Mouse (Mus musculus) spleen, adult 2 months (tissue): ENCODE measurements at regions not wholly inside any gene's neighbourhood (a gene's known extent, or its start where the extent isn't known, plus 50 kb on each side); places are given as distances from the start of the nearest gene placed in this dataset.

Experiments used
- DNase-seq, 2 experiments: peaks; one replicate each; pipeline versions ENCODE4 v3.0.0 to v3.0.0-alpha.2; 2012 to 2021; ENCODE audit warnings: low spot score in 2 of 2, low read depth in 1 of 2
- H3K27ac ChIP-seq: fragments of 200-500 bp; 2 replicates; pipeline ENCODE4 v1.5.1; 2012; ENCODE audit warnings: low read length, inconsistent platforms; ENCODE audit not compliant: insufficient read depth
- H3K27me3 ChIP-seq: fragments of 200-500 bp; 2 replicates; pipeline ENCODE4 v1.6.1; 2012; ENCODE audit warnings: mild to moderate bottlenecking, moderate library complexity, low read length, inconsistent platforms; ENCODE audit not compliant: control insufficient read depth, insufficient read depth
- H3K36me3 ChIP-seq: fragments of 200-500 bp; 2 replicates; pipeline ENCODE4 v1.6.1; 2012; ENCODE audit warnings: mild to moderate bottlenecking, low read length, inconsistent platforms; ENCODE audit not compliant: control insufficient read depth, insufficient read depth
- H3K4me1 ChIP-seq: fragments of 200-500 bp; 2 replicates; pipeline ENCODE4 v1.6.1; 2011; ENCODE audit warnings: inconsistent platforms; ENCODE audit not compliant: control insufficient read depth, insufficient read depth, insufficient read length
- H3K4me3 ChIP-seq: fragments of 200-500 bp; 2 replicates; pipeline ENCODE4 v1.5.1; 2011; ENCODE audit warnings: mild to moderate bottlenecking, inconsistent platforms; ENCODE audit not compliant: insufficient read depth, insufficient read length; ENCODE audit errors: extremely low read depth
- CTCF ChIP-seq: fragments of 200-500 bp; IDR thresholded peaks from 2 replicates; pipeline ENCODE4 v1.5.1; 2011; ENCODE audit warnings: mild to moderate bottlenecking, inconsistent platforms; ENCODE audit not compliant: insufficient read depth, insufficient read length, insufficient replicate concordance; ENCODE audit errors: extremely low read depth
- POLR2A ChIP-seq: fragments of 200-500 bp; IDR thresholded peaks from 2 replicates; pipeline ENCODE4 v1.6.1; 2011; ENCODE audit warnings: low read depth, low read length, inconsistent platforms
- WGBS: fragments of 180-500 bp; shearing (Covaris S2); methylation state at CpG from one replicate; pipeline ENCODE4 v1.1.7; 2018; 5-methylcytosine and 5-hydroxymethylcytosine counted together

- Histone ChIP-seq H3K27me3 (no peaks in the 10 kb centered on the region), H3K27ac (no peak overlapping the region), H3K4me3 (no peak overlapping the region), H3K36me3 (no peaks in the 10 kb centered on the region), H3K4me1 (no peaks in the 10 kb centered on the region)
- no peak for DNase-seq
- WGBS: 63% methylated on average over 13 of the region's 13 CpGs
- TF ChIP-seq POLR2A (no peak), CTCF (no peak)
Measured at GRCm38 (mm10) chr17:47170978-47171593, 160.7 kb upstream of the Ubr2 start.

GRCm38 (mm10) chr17:47168105-47168504, 157.7 kb upstream of the Ubr2 start:
- TF ChIP-seq CTCF: no peak
- DNase-seq: no peak
- Histone ChIP-seq H3K4me3 (no peak overlapping the region), H3K27me3 (no peaks in the 10 kb centered on the region), H3K36me3 (no peaks in the 10 kb centered on the region), H3K27ac (no peak overlapping the region), H3K4me1 (no peaks in the 10 kb centered on the region)
- WGBS: 78% methylated on average over 8 of the region's 8 CpGs

GRCm38 (mm10) chr17:47163677-47164340, 153.5 kb upstream of the Ubr2 start:
- H3K36me3 ChIP-seq: no peaks in the 10 kb centered on the region
- no peak overlapping the region for H3K27ac ChIP-seq
- no peak for DNase-seq
- no peaks in the 10 kb centered on the region for H3K4me1 ChIP-seq
- no peaks in the 10 kb centered on the region for H3K27me3 ChIP-seq
- TF ChIP-seq POLR2A (no peak), CTCF (no peak)
- H3K4me3 ChIP-seq: no peak overlapping the region
- WGBS: 42% methylated on average over 8 of the region's 10 CpGs

GRCm38 (mm10) chr17:47162459-47162858, 152.1 kb upstream of the Ubr2 start:
- no peaks in the 10 kb centered on the region for H3K27me3 ChIP-seq
- TF ChIP-seq POLR2A (no peak), CTCF (no peak)
- WGBS: 82% methylated on average over 2 of the region's 2 CpGs
- H3K4me1 ChIP-seq: no peaks in the 10 kb centered on the region
- H3K4me3 ChIP-seq: no peak overlapping the region
- no peak for DNase-seq
- no peaks in the 10 kb centered on the region for H3K36me3 ChIP-seq
- no peak overlapping the region for H3K27ac ChIP-seq

- DNase-seq: no peak
- Histone ChIP-seq H3K27ac (no peak overlapping the region), H3K36me3 (no peaks in the 10 kb centered on the region), H3K4me3 (no peak overlapping the region), H3K27me3 (no peaks in the 10 kb centered on the region), H3K4me1 (no peaks in the 10 kb centered on the region; the same call in 1 of the 2 replicates)
- TF ChIP-seq POLR2A: no peak
- WGBS: 49% methylated on average over 11 of the region's 11 CpGs
Measured at GRCm38 (mm10) chr17:47156237-47156636, 145.9 kb upstream of the Ubr2 start.

- WGBS: 57% methylated on average over 20 of the region's 20 CpGs
- Histone ChIP-seq H3K27me3 (no peaks in the 10 kb centered on the region), H3K4me3 (no peak overlapping the region), H3K36me3 (no peaks in the 10 kb centered on the region), H3K27ac (no peak overlapping the region), H3K4me1 (no peaks in the 10 kb centered on the region; the same call in 1 of the 2 replicates)
- DNase-seq: no peak
- TF ChIP-seq POLR2A (no peak), CTCF (no peak)
Measured at GRCm38 (mm10) chr17:47151557-47152278, 141.4 kb upstream of the Ubr2 start.

- Histone ChIP-seq H3K4me1 (no peaks in the 10 kb centered on the region; the same call in 1 of the 2 replicates), H3K27ac (no peak overlapping the region), H3K4me3 (no peak overlapping the region), H3K36me3 (no peaks in the 10 kb centered on the region), H3K27me3 (no peaks in the 10 kb centered on the region)
- WGBS: 80% methylated on average over 5 of the region's 5 CpGs
- DNase-seq: no peak
- TF ChIP-seq CTCF: no peak
- no peak for TF ChIP-seq POLR2A
Measured at GRCm38 (mm10) chr17:47151193-47151556, 140.8 kb upstream of the Ubr2 start.
